Mouse (Mus musculus): Measurements from ENCODE around the gene Selplg. TPM values are rescaled to one million over a fixed set of nuclear protein-coding genes. Genes with fewer than 3 reads are reported as not detected.
"Not testable (repeated sequence)": the region's sequence is repeated elsewhere in the genome, so short reads cannot be mapped to it uniquely, and the experiment has no call there.

The Selplg gene
- total RNA-seq, 2 experiments from 2014 or later: 28.3 to 28.8 TPM

GRCm38 (mm10) chr5:113791197-113792095 lies 41.0 kb downstream of the Selplg start:
- Histone ChIP-seq H3K4me3 (no peak overlapping the region), H3K27ac (no peak overlapping the region)
- DNase-seq (ENCODE audit: low spot score in 2 of 2): no peak
- no peak for TF ChIP-seq CTCF (conservative IDR thresholded peaks at IDR 0.05)

GRCm38 (mm10) chr5:113790453-113791196 lies 41.8 kb downstream of the Selplg start:
- Histone ChIP-seq H3K4me3 (no peak overlapping the region), H3K27ac (no peak overlapping the region)
- no peak for TF ChIP-seq CTCF (conservative IDR thresholded peaks at IDR 0.05)
- DNase-seq (ENCODE audit: low spot score in 2 of 2): no peak

- no peak overlapping the region for H3K4me3 ChIP-seq
- H3K27ac ChIP-seq: no peak overlapping the region
- TF ChIP-seq CTCF (conservative IDR thresholded peaks at IDR 0.05): no peak
- no peak for DNase-seq (ENCODE audit: low spot score in 2 of 2)
Observed at GRCm38 (mm10) chr5:113789075-113789788, 43.2 kb downstream of the Selplg start.

GRCm38 (mm10) chr5:113788645-113789044 lies 43.8 kb downstream of the Selplg start:
- no peak for TF ChIP-seq CTCF (conservative IDR thresholded peaks at IDR 0.05)
- Histone ChIP-seq H3K4me3 (no peak overlapping the region), H3K27ac (no peak overlapping the region)
- DNase-seq (ENCODE audit: low spot score in 2 of 2): no peak

GRCm38 (mm10) chr5:113786985-113787384 lies 45.5 kb downstream of the Selplg start:
- DNase-seq (ENCODE audit: low spot score in 2 of 2): no peak
- Histone ChIP-seq H3K4me3 (no peak overlapping the region), H3K27ac (no peak overlapping the region)
- no peak for TF ChIP-seq CTCF (conservative IDR thresholded peaks at IDR 0.05)

- not testable (repeated sequence) for DNase-seq (ENCODE audit: low spot score in 2 of 2); H3K4me3 ChIP-seq
- peak overlapping the region; percentile 53; the same call in 1 of the 2 replicates for H3K27ac ChIP-seq
Observed at GRCm38 (mm10) chr5:113784104-113784503, 48.3 kb downstream of the Selplg start.

- Histone ChIP-seq H3K4me3 (no peak overlapping the region), H3K27ac (peak overlapping the region; percentile 65)
- DNase-seq (ENCODE audit: low spot score in 2 of 2): peak in 1 of 2 experiments; percentile 47
- TF ChIP-seq CTCF (conservative IDR thresholded peaks at IDR 0.05): no peak
Observed at GRCm38 (mm10) chr5:113783581-113784001, 48.9 kb downstream of the Selplg start.

- H3K4me3 ChIP-seq: no peak overlapping the region
- H3K27ac ChIP-seq: peak overlapping the region; percentile 65; the same call in 1 of the 2 replicates
- no peak for DNase-seq (ENCODE audit: low spot score in 2 of 2)
- no peak for TF ChIP-seq CTCF (conservative IDR thresholded peaks at IDR 0.05)
Observed at GRCm38 (mm10) chr5:113782624-113783023, 49.8 kb downstream of the Selplg start.

- no peak for TF ChIP-seq CTCF (conservative IDR thresholded peaks at IDR 0.05)
- Histone ChIP-seq H3K4me3 (no peak overlapping the region), H3K27ac (no peak overlapping the region)
- no peak for DNase-seq (ENCODE audit: low spot score in 2 of 2)
Observed at GRCm38 (mm10) chr5:113781875-113782274, 50.6 kb downstream of the Selplg start.

GRCm38 (mm10) chr5:113781254-113781653 lies 51.2 kb downstream of the Selplg start:
- TF ChIP-seq CTCF (conservative IDR thresholded peaks at IDR 0.05): no peak
- Histone ChIP-seq H3K4me3 (no peak overlapping the region), H3K27ac (peak overlapping the region; percentile 70)
- no peak for DNase-seq (ENCODE audit: low spot score in 2 of 2)

GRCm38 (mm10) chr5:113780763-113781162 lies 51.7 kb downstream of the Selplg start:
- no peak for TF ChIP-seq CTCF (conservative IDR thresholded peaks at IDR 0.05)
- peak overlapping the region; percentile 70 for H3K27ac ChIP-seq
- H3K4me3 ChIP-seq: no peak overlapping the region
- peak; percentile 37 to 47 for DNase-seq (ENCODE audit: low spot score in 2 of 2)

GRCm38 (mm10) chr5:113780082-113780752 lies 52.2 kb downstream of the Selplg start:
- no peak for DNase-seq (ENCODE audit: low spot score in 2 of 2)
- no peak overlapping the region for H3K4me3 ChIP-seq
- no peak for TF ChIP-seq CTCF (conservative IDR thresholded peaks at IDR 0.05)
- peak overlapping the region; percentile 70; the same call in 1 of the 2 replicates for H3K27ac ChIP-seq
